ENCODE assay signal across 10 mouse cellular contexts in genomic region chr7:68130950-68131580, GRCm38 (mm10).
A peak's percentile ranks its signal among the peaks of the same experiment; 100 is the strongest.
DNase-seq lines count a peak whose midpoint lies in the region; ATAC-seq and TF ChIP-seq lines count a peak whose summit lies in the region.
"Had no signal": no experiment of that assay in that cellular context is flagged by ENCODE, and none has a peak within 500 bp of the region (broad histone marks: within the 10 kb centered on the region; RNA-seq: fewer than 3 reads in every experiment).

No protein-coding gene starts in this region.

- no peak for TF ChIP-seq CTCF in lung, adult 2 months (IDR thresholded peaks at IDR 0.05; ENCODE audit: insufficient read depth, low read length)
- no peak for TF ChIP-seq CTCF in cerebellum, adult 2 months (IDR thresholded peaks at IDR 0.05; ENCODE audit: borderline replicate concordance, insufficient read depth, low read depth, low read length)

- peak; percentile 33 to 66 for DNase-seq in lung, adult 18-20 months
- no peak for DNase-seq in lung, adult 2 months
- DNase-seq in cerebellum, adult 2 months, result peak; percentile 36 to 58
- DNase-seq in kidney, adult 18-20 months, result peak; percentile 73
- DNase-seq in right cerebral cortex, postnatal 14 days, result no peak
- no peak for DNase-seq in ovary, postnatal 14 days (ENCODE audit: low spot score)
- no peak for DNase-seq in thymus, adult 18-20 months
- DNase-seq: spleen, adult 18-20 months had no signal

- H3K4me2 ChIP-seq in lung, embryonic 16.5 days (ENCODE audit: low read depth, low read length), result 0 out of 2 replicates have a peak overlapping the region, but pooled peaks have one; percentile 8

- no peaks in the 10 kb centered on the region for H3K36me3 ChIP-seq in lung, embryonic 16.5 days (ENCODE audit: control insufficient read depth, insufficient read depth, low read length)
- H3K36me3 ChIP-seq: hindbrain, embryonic 10.5 days had no signal

- TF ChIP-seq POLR2A in lung, adult 2 months (IDR thresholded peaks at IDR 0.05; ENCODE audit: borderline replicate concordance, extremely low read depth, low read depth, low read length), result no peak
- TF ChIP-seq POLR2A in cerebellum, adult 2 months (IDR thresholded peaks at IDR 0.05; ENCODE audit: borderline replicate concordance, insufficient read depth, low read length), result no peak

- H3K9me3 ChIP-seq in lung, embryonic 16.5 days (ENCODE audit: control insufficient read depth, low read length), result no peaks in the 10 kb centered on the region
- H3K9me3 ChIP-seq: hindbrain, embryonic 10.5 days had no signal

- H3K4me3 ChIP-seq in lung, adult 2 months (replicated peaks; ENCODE audit: extremely low read depth, low read depth, low read length), result no peak overlapping the region
- H3K4me3 ChIP-seq in cerebellum, adult 2 months (replicated peaks; ENCODE audit: insufficient read depth, low read depth, low read length), result no peak overlapping the region
- H3K4me3 ChIP-seq in lung, embryonic 16.5 days (ENCODE audit: low read length), result no peak overlapping the region

- H3K4me1 ChIP-seq in lung, adult 2 months (ENCODE audit: control insufficient read depth, insufficient read depth, low read length), result peaks cover 23% of the 10 kb centered on the region
- H3K4me1 ChIP-seq in cerebellum, adult 2 months (ENCODE audit: control insufficient read depth, insufficient read depth, low read length), result peaks cover 20% of the 10 kb centered on the region
- H3K4me1 ChIP-seq in lung, embryonic 16.5 days (replicated peaks; ENCODE audit: control insufficient read depth, insufficient read depth, low read length), result peaks cover 49% of the 10 kb centered on the region

- H3K9ac ChIP-seq in lung, embryonic 16.5 days (ENCODE audit: low read length), result peak overlapping the region; percentile 35; the same call in 1 of the 2 replicates

- WGBS in lung, adult 2 months, result 24% methylated on average over 13 of the region's 13 CpGs
- WGBS in cerebellum, adult 2 months, result 14% methylated on average over 13 of the region's 13 CpGs
- WGBS in lung, embryonic 16.5 days, result 43% methylated on average over 13 of the region's 13 CpGs

- H3K27me3 ChIP-seq in cerebellum, adult 2 months (ENCODE audit: control insufficient read depth, insufficient read depth, low read length), result no peaks in the 10 kb centered on the region
- H3K27me3 ChIP-seq in lung, embryonic 16.5 days (ENCODE audit: control insufficient read depth, insufficient read depth, low read depth, low read length), result no peaks in the 10 kb centered on the region

- no peak overlapping the region for H3K27ac ChIP-seq in cerebellum, adult 2 months (ENCODE audit: insufficient read depth, low read length)
- H3K27ac ChIP-seq in lung, embryonic 16.5 days (ENCODE audit: low read length), result peak overlapping the region; percentile 32; the same call in 1 of the 2 replicates

- ATAC-seq in lung, embryonic 16.5 days (ENCODE audit: low read depth), result no peak

Comparison
In these comparisons a context has a peak if more than half of its experiments do, and no peak if none do; other contexts are left out.
1. DNase-seq: peak in lung, adult 18-20 months (2 of 2), cerebellum, adult 2 months (2 of 2) and kidney, adult 18-20 months (single experiment); none in lung, adult 2 months (single experiment), right cerebral cortex, postnatal 14 days (single experiment), ovary, postnatal 14 days (single experiment) and thymus, adult 18-20 months (0 of 2).